Mouse (Mus musculus): ENCODE measurements around the gene Tgoln1. TPM values are rescaled to one million over a fixed set of nuclear protein-coding genes. Genes with fewer than 3 reads are reported as not detected.

Tgoln1 gene
- polyA plus RNA-seq, 1 experiment from 2014 or later: 37.6 TPM

GRCm38 (mm10) chr6:72654355-72654754, 37.6 kb upstream of the Tgoln1 start:
- H3K4me3 ChIP-seq (ENCODE audit: low read depth, low read length): no peak overlapping the region
- ATAC-seq (replicated peaks; ENCODE audit: low FRiP score, low TSS enrichment, low read depth): no peak
- H3K27ac ChIP-seq (ENCODE audit: low read depth): peak overlapping the region; percentile 89
- DNase-seq (ENCODE audit: low spot score): no peak
- 89% methylated on average over 6 of the region's 6 CpGs for WGBS
- no peaks in the 10 kb centered on the region for H3K27me3 ChIP-seq (replicated peaks; ENCODE audit: control insufficient read depth, insufficient read depth, low read length)
- H3K9ac ChIP-seq (ENCODE audit: low read length): no peak overlapping the region
- H3K4me2 ChIP-seq (ENCODE audit: low read length): no peak overlapping the region
- peaks cover 43% of the 10 kb centered on the region for H3K4me1 ChIP-seq (replicated peaks; ENCODE audit: control insufficient read depth, insufficient read depth, low read length)
- H3K36me3 ChIP-seq (ENCODE audit: control insufficient read depth, insufficient read depth, low read length): no peaks in the 10 kb centered on the region
- no peaks in the 10 kb centered on the region for H3K9me3 ChIP-seq (ENCODE audit: control insufficient read depth, low read length)

- 80% methylated on average over 7 of the region's 7 CpGs for WGBS
- peaks cover 40% of the 10 kb centered on the region for H3K4me1 ChIP-seq (replicated peaks; ENCODE audit: control insufficient read depth, insufficient read depth, low read length)
- H3K9ac ChIP-seq (ENCODE audit: low read length): no peak overlapping the region
- no peaks in the 10 kb centered on the region for H3K36me3 ChIP-seq (ENCODE audit: control insufficient read depth, insufficient read depth, low read length)
- H3K9me3 ChIP-seq (ENCODE audit: control insufficient read depth, low read length): no peaks in the 10 kb centered on the region
- H3K27me3 ChIP-seq (replicated peaks; ENCODE audit: control insufficient read depth, insufficient read depth, low read length): no peaks in the 10 kb centered on the region
- DNase-seq (ENCODE audit: low spot score) (no peak), ATAC-seq (replicated peaks; ENCODE audit: low FRiP score, low TSS enrichment, low read depth) (no peak)
- no peak overlapping the region for H3K4me3 ChIP-seq (ENCODE audit: low read depth, low read length)
- no peak overlapping the region for H3K4me2 ChIP-seq (ENCODE audit: low read length)
- H3K27ac ChIP-seq (ENCODE audit: low read depth): no peak overlapping the region
These were observed 36.6 kb upstream of the Tgoln1 start for GRCm38 (mm10) chr6:72653419-72653818.

- WGBS: 35% methylated on average over 10 of the region's 10 CpGs
- Histone ChIP-seq H3K4me2 (ENCODE audit: low read length) (no peak overlapping the region), H3K9me3 (ENCODE audit: control insufficient read depth, low read length) (no peaks in the 10 kb centered on the region), H3K4me3 (ENCODE audit: low read depth, low read length) (no peak overlapping the region), H3K9ac (ENCODE audit: low read length) (no peak overlapping the region), H3K4me1 (replicated peaks; ENCODE audit: control insufficient read depth, insufficient read depth, low read length) (peaks cover 30% of the 10 kb centered on the region), H3K27me3 (replicated peaks; ENCODE audit: control insufficient read depth, insufficient read depth, low read length) (no peaks in the 10 kb centered on the region), H3K36me3 (ENCODE audit: control insufficient read depth, insufficient read depth, low read length) (peaks cover 4% of the 10 kb centered on the region; the same call in 1 of the 2 replicates), H3K27ac (ENCODE audit: low read depth) (no peak overlapping the region)
- DNase-seq (ENCODE audit: low spot score) (no peak), ATAC-seq (replicated peaks; ENCODE audit: low FRiP score, low TSS enrichment, low read depth) (no peak)
These were observed 33.6 kb upstream of the Tgoln1 start for GRCm38 (mm10) chr6:72650338-72650851.

GRCm38 (mm10) chr6:72648002-72648595, 31.3 kb upstream of the Tgoln1 start:
- H3K4me1 ChIP-seq (replicated peaks; ENCODE audit: control insufficient read depth, insufficient read depth, low read length): peaks cover 20% of the 10 kb centered on the region
- peaks cover 4% of the 10 kb centered on the region; the same call in 1 of the 2 replicates for H3K36me3 ChIP-seq (ENCODE audit: control insufficient read depth, insufficient read depth, low read length)
- H3K4me3 ChIP-seq (ENCODE audit: low read depth, low read length): no peak overlapping the region
- no peaks in the 10 kb centered on the region for H3K9me3 ChIP-seq (ENCODE audit: control insufficient read depth, low read length)
- H3K27ac ChIP-seq (ENCODE audit: low read depth): no peak overlapping the region
- no peak for ATAC-seq (replicated peaks; ENCODE audit: low FRiP score, low TSS enrichment, low read depth)
- H3K27me3 ChIP-seq (replicated peaks; ENCODE audit: control insufficient read depth, insufficient read depth, low read length): no peaks in the 10 kb centered on the region
- no peak overlapping the region for H3K9ac ChIP-seq (ENCODE audit: low read length)
- no peak for DNase-seq (ENCODE audit: low spot score)
- H3K4me2 ChIP-seq (ENCODE audit: low read length): no peak overlapping the region
- WGBS: 65% methylated on average over 12 of the region's 12 CpGs

- no peaks in the 10 kb centered on the region for H3K9me3 ChIP-seq (ENCODE audit: control insufficient read depth, low read length)
- H3K27me3 ChIP-seq (replicated peaks; ENCODE audit: control insufficient read depth, insufficient read depth, low read length): no peaks in the 10 kb centered on the region
- peaks cover 4% of the 10 kb centered on the region; the same call in 1 of the 2 replicates for H3K36me3 ChIP-seq (ENCODE audit: control insufficient read depth, insufficient read depth, low read length)
- peak; percentile 52 for ATAC-seq (replicated peaks; ENCODE audit: low FRiP score, low TSS enrichment, low read depth)
- DNase-seq (ENCODE audit: low spot score): peak; percentile 89
- H3K4me3 ChIP-seq (ENCODE audit: low read depth, low read length): no peak overlapping the region
- H3K4me1 ChIP-seq (replicated peaks; ENCODE audit: control insufficient read depth, insufficient read depth, low read length): peaks cover 17% of the 10 kb centered on the region
- H3K9ac ChIP-seq (ENCODE audit: low read length): no peak overlapping the region
- H3K4me2 ChIP-seq (ENCODE audit: low read length): no peak overlapping the region
- no peak overlapping the region for H3K27ac ChIP-seq (ENCODE audit: low read depth)
- WGBS: 40% methylated on average over 10 of the region's 10 CpGs
These were observed 30.6 kb upstream of the Tgoln1 start for GRCm38 (mm10) chr6:72647383-72647820.

- H3K4me2 ChIP-seq (ENCODE audit: low read length): no peak overlapping the region
- DNase-seq (ENCODE audit: low spot score) (no peak), ATAC-seq (replicated peaks; ENCODE audit: low FRiP score, low TSS enrichment, low read depth) (no peak)
- H3K9me3 ChIP-seq (ENCODE audit: control insufficient read depth, low read length): no peaks in the 10 kb centered on the region
- no peak overlapping the region for H3K9ac ChIP-seq (ENCODE audit: low read length)
- WGBS: 85% methylated on average over 7 of the region's 7 CpGs
- peaks cover 11% of the 10 kb centered on the region for H3K4me1 ChIP-seq (replicated peaks; ENCODE audit: control insufficient read depth, insufficient read depth, low read length)
- H3K27me3 ChIP-seq (replicated peaks; ENCODE audit: control insufficient read depth, insufficient read depth, low read length): no peaks in the 10 kb centered on the region
- peaks cover 4% of the 10 kb centered on the region; the same call in 1 of the 2 replicates for H3K36me3 ChIP-seq (ENCODE audit: control insufficient read depth, insufficient read depth, low read length)
- no peak overlapping the region for H3K4me3 ChIP-seq (ENCODE audit: low read depth, low read length)
- H3K27ac ChIP-seq (ENCODE audit: low read depth): no peak overlapping the region
These were observed 28.6 kb upstream of the Tgoln1 start for GRCm38 (mm10) chr6:72645364-72645763.

- peaks cover 4% of the 10 kb centered on the region; the same call in 1 of the 2 replicates for H3K36me3 ChIP-seq (ENCODE audit: control insufficient read depth, insufficient read depth, low read length)
- ATAC-seq (replicated peaks; ENCODE audit: low FRiP score, low TSS enrichment, low read depth): no peak
- H3K4me1 ChIP-seq (replicated peaks; ENCODE audit: control insufficient read depth, insufficient read depth, low read length): peaks cover 6% of the 10 kb centered on the region
- whole genome bisulfite sequencing: 76% methylated on average over 4 of the region's 4 CpGs
- no peak overlapping the region for H3K9ac ChIP-seq (ENCODE audit: low read length)
- no peak for DNase-seq (ENCODE audit: low spot score)
- H3K4me2 ChIP-seq (ENCODE audit: low read length): no peak overlapping the region
- no peaks in the 10 kb centered on the region for H3K27me3 ChIP-seq (replicated peaks; ENCODE audit: control insufficient read depth, insufficient read depth, low read length)
- no peak overlapping the region for H3K27ac ChIP-seq (ENCODE audit: low read depth)
- H3K4me3 ChIP-seq (ENCODE audit: low read depth, low read length): no peak overlapping the region
- H3K9me3 ChIP-seq (ENCODE audit: control insufficient read depth, low read length): no peaks in the 10 kb centered on the region
These were observed 27.8 kb upstream of the Tgoln1 start for GRCm38 (mm10) chr6:72644576-72644975.

GRCm38 (mm10) chr6:72641218-72641954, 24.6 kb upstream of the Tgoln1 start:
- H3K9ac ChIP-seq (ENCODE audit: low read length): no peak overlapping the region
- no peaks in the 10 kb centered on the region; the same call in 1 of the 2 replicates for H3K36me3 ChIP-seq (ENCODE audit: control insufficient read depth, insufficient read depth, low read length)
- no peaks in the 10 kb centered on the region for H3K27me3 ChIP-seq (replicated peaks; ENCODE audit: control insufficient read depth, insufficient read depth, low read length)
- H3K4me2 ChIP-seq (ENCODE audit: low read length): no peak overlapping the region
- WGBS: 68% methylated on average over 18 of the region's 18 CpGs
- DNase-seq (ENCODE audit: low spot score): no peak
- H3K4me3 ChIP-seq (ENCODE audit: low read depth, low read length): no peak overlapping the region
- ATAC-seq (replicated peaks; ENCODE audit: low FRiP score, low TSS enrichment, low read depth): peak; percentile 54; the same call in 1 of the 2 replicates
- H3K4me1 ChIP-seq (replicated peaks; ENCODE audit: control insufficient read depth, insufficient read depth, low read length): 0 out of 2 replicates have a peak, but pooled peaks cover 1% of the 10 kb centered on the region
- no peaks in the 10 kb centered on the region for H3K9me3 ChIP-seq (ENCODE audit: control insufficient read depth, low read length)
- 0 out of 2 replicates have a peak overlapping the region, but pooled peaks have one; percentile 47 for H3K27ac ChIP-seq (ENCODE audit: low read depth)

All from intestine, embryonic 14.5 days (tissue).